Mouse (Mus musculus) lung, postnatal 25 days (tissue): ENCODE data around the gene Rreb1.
A peak's percentile ranks its signal among the peaks of the same experiment; 100 is the strongest.

Experiments
- DNase-seq: peaks from one replicate; pipeline ENCODE4 v3.0.0; 2022; ENCODE audit warnings: low spot score

Gene Rreb1

DNA sequence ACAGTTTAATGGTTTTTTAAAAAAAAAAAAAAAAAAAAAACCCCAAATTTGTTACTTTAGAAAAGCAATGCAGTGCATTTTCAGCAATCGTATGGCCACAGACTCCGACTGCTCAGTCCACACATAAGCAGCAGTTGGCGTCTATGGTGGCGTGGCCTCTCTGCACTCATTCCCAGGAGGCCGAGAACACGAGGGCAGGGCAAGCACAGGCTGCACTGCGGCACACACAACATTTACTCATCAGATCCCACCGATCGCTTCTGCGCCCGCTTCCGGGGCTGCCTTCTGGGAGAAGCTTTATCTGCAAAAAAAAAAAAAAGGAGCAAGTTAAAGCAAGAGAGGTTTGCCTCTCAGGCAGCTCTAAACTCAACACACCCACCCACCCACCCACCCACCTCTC, 201.3 kb downstream of the Rreb1 start:
- DNase-seq = no peak

DNA sequence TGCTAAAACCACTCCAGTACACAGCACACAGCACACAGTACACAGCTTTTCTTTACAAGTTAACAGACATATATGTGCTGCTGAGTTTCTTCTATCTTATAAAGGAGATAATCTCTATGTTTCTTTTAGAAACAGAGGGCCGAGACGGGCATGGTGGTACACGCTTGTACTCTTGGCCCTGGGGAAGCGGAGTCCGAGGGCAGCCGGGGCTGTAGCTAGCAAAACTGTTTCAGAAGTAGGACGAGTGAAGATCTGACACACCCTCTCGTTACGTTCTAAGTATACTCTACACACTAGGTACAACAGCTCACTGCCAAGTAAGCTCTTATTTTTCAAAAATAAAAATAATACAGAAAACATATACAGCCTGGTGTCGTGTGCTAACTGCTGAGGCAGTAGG, 202.1 kb downstream of the Rreb1 start:
- DNase-seq = no peak

DNA sequence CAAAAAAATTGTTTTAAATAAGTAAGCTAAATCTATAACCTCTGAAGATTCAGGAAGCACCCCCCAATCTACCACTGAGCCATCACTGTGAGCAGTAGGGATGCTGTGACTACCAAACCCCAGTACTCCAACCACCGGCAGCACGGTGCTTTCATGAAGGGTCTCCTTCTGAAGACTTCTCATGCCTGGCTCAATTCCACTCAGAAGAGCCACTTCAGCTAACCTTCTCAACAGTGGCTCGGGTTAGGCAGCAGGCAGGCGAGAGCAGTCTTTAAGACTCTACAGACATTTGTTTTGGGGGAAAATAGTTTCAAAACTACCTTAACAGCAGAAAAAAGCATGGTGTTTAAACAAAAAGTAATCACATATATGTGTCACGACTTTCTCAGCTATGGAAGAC, 202.9 kb downstream of the Rreb1 start:
- peak; percentile 48 for DNase-seq

DNA sequence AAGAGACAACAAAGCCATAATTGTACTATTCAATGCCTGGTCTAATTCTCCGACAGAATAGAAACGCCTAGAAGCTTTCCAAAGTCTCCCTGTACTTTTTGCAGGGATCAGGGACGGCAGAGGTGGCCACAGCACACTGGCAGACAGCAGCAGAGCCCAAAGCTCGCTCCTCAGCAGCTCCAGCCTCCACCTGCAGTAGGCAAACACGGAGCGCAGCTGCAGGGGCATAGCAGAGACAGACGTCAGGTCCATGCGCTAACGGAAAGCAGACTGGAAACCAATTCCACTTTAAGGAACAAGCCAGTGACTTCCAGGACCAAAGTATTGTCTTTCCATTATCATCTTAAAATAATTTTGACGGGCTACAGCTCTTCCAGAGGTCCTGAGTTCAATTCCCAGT, 208.0 kb downstream of the Rreb1 start:
- no peak for DNase-seq

DNA sequence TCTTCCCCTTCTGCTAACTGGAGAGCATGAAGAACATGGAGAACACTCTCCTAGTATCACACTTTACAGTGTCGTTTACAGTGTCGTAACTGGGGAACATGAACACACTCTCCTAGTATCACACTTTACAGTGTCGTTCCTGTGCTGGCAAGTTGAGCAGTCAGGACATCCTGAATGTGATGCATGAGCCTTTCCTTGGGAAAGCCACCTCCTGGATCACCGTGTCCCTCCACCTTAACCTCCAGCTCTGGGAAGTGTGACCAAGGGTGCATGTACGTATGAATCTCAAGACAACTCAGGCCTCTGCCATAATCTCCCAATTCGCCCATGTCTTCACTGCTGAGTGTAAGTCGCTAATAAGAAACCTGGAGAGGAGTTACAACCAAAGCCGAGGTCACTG, 211.5 kb downstream of the Rreb1 start:
- no peak for DNase-seq

DNA sequence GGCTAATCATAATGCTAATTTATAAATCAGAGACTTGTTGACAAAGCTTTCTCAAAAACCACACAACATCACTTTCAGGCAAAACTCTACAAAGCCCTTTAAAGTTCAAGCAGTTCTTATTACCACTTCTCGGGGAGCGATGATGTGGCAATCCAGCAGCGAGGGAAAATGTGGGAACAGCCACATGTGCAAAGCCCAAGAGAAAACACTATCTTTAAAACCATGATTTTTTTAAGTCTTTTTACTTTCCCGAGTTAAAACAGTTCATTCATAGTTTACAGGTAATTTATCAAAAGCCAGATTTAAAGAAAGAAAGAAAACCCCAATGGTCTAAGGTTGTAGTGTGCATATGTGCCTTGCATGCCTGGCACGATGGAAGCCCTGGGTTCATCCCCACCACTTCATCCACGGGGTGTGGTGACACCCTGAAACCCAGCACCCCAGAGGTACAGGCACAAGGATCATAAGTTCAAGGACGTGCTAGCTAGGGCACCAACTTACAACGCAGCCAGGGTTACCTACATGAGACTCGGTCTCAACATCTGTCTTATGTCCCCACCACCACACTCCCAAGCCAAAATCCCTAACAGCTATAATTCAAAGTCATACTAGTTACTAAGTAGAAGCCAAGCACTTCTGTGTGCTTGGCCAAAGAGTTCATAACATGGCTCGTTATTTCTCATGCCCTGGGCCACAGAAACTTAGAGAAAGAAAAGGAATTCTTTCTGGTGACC, 214.6 kb downstream of the Rreb1 start:
- DNase-seq = no peak

DNA sequence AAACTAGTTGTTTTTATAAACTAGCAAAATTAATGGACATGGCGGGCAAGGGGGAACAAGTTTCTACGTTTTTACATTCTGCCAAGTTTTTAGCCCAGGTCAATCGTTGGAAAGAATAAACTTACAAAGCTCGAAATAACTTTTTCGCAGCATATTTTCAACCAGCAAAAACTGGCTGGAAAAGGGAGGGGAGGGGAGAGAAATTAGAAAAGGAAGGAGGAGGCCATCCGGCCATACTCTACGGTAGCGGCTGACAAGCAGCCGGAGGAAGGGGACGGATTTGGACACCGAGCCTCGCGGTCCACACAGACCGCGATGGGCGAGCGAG, 215.1 kb downstream of the Rreb1 start:
- DNase-seq = no peak

DNA sequence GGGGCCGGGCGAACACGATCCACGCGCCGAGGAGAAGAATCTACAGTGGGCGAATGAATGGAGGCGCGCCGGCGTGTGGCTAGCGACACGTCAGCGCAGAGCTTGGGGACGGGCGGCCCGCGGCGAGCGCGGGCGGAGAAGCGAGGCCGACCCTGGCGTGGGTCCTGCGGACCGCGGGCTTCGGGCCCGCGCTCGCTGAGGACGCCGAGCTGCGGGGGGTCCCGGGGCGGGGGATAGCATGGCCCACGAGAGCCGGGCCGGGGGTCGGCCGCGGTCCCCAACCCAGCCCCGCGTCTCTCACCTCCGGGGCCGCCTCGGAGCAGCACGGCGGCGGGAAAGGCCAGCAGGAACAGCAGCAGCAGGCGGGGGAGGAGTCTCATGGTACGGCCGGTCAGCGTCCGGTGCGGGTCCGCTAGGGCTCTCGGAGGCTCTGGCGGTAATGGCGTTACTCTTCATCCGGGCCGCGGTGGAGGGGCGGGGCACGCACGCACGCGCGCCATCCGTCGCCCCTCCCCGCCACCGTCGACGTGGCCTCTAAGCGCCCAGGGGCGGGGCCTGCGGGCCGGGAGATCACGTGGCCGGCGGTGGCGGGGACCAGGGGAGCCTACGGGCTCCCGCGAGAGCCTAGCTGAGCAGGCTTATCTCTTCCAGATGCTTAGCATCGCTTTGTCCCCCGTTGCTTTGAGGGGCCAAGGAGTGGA, 215.7 kb downstream of the Rreb1 start, which contains the start of gene Ssr1:
TSS of gene Ssr1 (minus strand) at position 514 of the 701 bp plus-strand sequence.
- DNase-seq = peak; percentile 96

DNA sequence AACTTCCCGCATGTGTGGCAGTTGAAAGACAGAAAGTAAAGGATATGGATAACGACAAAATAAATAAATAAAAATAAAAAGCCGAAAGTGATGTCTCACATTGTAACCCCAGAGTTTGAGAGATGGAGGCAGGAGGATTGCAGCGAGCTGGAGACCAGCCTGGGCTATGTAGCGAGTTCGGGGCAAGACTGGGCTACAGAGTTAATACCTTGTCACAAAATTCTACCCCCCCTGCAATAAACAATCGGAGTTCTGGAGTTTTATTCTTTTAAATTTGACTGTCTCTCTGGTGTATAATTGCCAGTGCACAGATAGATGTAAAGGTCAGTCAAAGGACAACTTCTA, 216.2 kb downstream of the Rreb1 start:
- no peak for DNase-seq

DNA sequence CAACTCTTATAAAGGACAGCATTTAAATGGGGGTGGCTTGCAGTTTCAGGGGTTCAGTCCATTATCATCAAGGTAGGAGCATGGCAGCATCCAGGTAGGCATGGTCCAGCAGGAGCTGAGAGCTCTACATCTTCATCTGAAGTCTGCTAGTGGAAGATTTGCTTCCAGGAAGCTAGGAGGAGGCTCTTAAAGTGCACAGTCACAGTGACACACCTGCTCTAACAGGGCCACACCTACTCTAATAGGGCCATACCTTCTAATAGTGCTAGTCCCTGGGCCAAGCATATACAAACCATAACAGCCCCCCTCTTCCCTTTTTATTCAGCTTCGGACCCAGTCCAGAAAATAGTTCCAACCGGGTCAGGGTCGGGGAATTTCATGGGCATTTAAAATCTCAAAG, 221.5 kb downstream of the Rreb1 start:
- no peak for DNase-seq
